Mouse (Mus musculus) liver (tissue): ENCODE data around the gene Kif3a.

Source experiments
- DNase-seq: peaks from one replicate; pipeline ENCODE4 v3.0.0-alpha.2; 2020; ENCODE audit warnings: mixed read lengths

Gene Kif3a

DNA sequence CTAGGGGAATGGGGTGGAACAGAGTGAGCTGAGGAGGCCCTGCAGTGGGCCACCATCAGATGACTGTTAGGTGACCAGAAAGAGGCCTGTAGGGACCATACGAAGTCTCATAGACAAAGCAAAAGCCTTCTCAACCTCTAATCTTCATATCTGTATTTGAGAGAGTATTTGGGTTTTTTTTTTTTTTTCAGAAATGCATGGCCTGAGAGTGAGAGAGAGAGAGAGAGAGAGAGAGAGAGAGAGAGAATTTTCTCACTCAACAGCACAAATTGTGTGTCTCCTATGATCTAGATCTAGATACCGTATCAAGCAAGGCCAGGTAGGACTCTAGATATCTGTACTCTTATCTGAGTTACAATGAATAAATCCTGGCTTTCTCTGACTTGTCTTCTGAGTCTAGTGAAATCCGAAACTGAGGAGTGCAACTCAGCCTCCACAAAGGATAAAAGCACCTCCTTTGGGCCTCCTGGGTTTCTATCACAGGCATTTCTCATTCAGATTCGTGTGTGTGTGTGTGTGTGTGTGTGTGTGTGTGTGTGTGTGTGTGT, 50.5 kb downstream of the Kif3a start:
- no peak for DNase-seq

DNA sequence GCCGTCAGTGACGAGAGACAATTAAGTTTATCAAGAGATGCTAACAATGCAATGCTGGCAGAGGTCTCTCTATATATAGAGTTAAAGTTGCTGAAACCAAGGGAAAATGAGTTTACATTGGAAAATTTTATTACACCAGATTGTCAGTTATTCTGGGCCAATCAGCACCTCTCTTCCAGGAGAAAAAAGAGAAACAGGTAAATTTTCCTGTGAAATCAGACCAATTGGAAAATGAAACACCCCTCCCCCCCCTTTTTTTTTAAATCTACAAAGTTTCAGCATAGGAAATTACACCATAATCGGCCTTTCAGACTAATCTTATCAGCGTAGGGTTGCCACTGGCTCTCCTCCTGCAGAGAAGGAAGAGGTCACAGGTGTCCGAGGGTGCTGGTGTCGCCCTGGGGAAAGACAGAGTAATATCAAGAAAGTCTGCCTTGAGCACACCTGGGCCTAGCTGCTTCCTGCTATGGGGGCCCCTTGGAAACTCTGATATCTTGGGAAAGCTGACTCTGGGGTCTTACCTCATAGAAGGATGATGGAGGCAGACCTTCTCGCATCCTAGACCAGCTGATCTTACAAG, 51.5 kb downstream of the Kif3a start, which contains the start of gene Il4:
Il4 (minus strand) TSS at position 51 of the 580 bp plus-strand sequence.
- no peak for DNase-seq

DNA sequence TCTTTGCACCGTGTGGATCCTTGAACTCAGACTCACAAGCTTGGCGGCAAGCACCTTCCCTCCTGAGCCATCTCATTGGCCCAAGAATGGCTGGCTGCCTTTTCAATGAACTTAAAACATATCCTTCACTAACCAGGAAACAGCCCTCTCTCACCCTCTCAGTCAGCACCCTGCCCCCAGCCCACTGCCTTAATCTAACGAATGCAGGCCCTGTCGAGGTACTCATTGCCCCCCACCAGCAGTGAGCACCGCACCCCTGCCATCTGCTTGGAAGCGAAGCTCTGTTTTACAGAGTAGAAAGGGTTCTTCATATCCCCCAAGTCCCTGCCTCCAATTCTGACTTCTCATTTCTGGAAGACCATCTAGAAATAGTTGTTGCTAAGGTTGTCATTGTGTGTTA, 52.2 kb downstream of the Kif3a start:
- peak; percentile 58 for DNase-seq

DNA sequence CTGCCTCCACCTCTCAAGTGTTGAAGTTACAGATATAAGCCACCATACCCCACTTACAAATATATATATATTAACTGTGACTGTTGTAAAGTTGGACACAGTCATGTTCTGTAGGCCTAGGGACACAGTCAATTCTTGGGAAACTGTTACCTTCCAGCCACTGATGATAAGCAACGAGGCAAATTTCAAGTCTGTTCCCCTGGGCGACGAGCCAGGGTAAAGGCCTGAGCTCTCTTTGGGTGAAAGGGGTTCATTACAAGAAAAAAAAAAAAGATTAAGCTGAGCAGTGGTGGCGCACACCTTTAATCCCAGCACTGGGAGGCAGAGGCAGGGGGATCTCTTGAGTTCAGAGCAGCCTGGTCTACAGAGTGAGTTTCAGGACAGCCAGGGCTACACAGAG, 52.9 kb downstream of the Kif3a start:
- DNase-seq: no peak

DNA sequence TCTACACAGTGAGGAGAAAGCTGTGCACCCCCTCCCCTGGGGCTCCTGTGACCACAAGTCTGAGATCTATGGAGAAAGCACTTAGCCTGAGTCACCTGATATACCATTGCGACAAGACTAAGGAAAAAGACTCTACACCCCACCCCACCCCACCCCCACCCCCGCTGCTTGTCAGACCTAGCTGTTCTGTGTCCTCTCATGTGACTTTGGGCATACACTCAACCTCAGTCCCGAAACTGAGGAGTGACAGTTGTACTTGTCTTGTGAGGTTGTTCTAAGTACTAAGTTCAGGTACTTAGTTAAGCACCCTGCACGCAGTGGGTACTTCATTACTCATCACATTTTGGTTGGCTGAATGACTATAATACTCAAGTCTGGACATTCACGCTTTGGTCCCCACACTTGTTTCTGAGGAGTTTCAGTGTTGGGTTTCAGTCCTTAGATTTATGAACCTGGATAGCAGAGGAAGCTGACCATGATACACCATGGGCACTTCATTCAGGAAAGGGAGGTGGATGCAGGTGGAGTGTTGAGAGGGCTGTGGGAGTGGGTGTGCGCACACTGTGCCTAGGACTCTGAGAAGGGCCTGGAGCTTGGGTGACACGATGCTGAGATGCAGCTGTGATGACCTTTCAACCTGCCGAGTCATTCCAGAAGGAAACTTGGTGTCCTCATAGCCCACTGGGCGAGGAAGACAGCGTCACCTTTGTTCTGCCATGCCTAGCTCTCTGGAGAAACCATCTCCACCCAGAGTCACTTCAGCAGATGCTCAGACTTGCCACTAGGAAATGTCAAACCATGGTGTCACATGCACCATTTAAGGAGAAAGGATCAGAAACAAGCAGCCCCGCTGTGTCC, 54.6 kb downstream of the Kif3a start:
- DNase-seq: no peak

DNA sequence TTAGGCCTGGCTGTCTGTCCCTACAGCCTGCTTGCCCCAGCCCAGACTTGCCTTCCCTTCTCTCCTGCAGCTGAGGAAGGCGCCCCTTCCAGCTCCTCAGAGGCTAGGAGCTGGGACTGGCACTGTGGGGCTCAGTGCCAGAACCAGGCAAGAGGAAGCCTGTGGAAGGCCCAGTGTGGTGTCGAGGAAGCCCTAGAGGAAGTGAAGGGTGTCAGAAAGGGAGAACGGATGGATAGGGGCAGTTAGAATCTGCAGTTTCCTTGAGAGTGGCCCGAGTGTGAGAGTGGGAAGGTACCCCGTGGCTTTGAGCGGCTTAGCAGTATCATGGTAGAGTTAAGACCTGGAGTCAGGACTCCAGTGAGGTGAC, 55.2 kb downstream of the Kif3a start:
- DNase-seq: no peak

DNA sequence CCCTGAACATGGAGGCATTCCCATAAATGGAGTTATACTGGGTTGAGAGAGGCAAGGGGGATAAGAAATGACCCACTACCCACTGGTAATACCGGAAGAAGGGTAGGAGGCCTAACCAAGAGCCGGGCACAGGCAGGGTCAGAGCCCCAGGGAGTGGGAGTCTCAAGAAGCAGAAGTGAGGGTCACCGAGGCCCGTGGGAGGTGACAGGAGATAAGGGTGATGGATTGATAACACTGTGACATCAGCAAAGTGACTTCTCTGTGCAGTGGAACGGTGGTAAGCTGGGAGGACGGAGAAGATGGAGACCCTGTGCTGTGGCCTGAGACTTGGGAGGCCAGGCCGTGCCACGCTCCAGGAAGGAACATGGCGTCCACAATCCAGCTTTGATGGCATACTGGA, 56.4 kb downstream of the Kif3a start:
- no peak for DNase-seq

DNA sequence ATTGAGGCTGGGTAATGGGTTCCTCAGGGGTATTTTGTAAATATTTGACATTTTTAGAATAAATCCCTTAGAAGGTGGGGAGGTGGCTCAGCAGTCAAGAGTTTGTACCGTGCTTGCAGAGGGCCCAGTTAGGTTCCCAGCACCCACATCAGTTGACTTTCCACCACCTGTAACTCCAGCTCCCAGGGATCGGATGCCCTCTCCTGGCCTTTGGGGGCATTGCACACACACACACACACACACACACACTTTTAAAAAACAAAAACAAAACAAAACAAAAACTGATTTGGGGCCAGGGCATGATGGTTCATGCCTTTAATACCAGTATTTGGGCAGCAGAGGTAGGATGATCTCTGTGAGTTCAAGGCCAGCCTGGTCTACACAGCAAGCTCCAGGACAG, 56.9 kb downstream of the Kif3a start:
- no peak for DNase-seq

DNA sequence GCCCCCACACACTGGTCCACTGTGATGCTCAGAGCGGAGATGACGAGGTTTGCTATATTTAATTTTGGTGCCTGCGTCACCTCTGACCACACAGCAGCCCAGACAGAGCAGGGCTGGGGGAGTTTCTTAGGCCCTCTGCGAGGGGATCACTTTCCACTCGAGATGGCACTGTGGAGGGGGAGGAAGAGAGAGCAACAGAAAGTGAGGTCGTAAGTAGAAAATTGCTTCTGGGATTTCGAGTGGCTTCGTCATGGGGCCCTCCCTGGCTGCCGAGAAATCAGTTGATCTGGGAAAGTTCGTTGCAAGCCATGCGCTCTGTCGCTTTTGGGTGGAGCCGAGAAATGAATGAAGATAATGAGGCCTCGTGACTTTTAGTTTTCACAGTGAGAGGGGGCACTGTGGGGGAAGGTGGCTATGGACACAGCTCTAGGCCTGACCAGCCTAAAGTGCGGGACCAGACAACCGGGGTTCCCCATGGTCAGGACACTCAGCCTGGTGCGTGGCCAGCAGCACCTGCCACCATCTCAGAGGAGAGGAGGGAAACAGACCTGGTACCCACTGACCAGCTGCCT, 59.7 kb downstream of the Kif3a start:
- peak; percentile 70 for DNase-seq

DNA sequence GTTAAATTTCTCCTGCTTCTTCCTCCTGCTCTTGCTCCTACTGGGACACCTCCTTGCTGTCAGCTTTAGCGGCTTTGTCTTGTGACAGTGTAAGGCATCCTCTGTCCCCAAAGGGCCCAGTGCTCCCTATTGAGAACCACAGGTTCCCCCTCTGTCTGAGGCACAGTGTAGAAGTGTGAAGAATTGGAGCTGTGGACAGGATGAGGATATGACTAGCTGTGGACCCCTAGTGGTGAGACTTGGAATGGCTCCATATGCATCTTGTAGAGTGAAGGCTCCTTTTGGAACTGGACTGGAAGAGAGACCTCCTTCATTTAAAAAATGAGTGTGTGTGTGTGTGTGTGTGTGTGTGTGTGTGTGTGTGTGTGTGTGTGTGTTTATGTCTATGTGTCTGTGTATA, 60.7 kb downstream of the Kif3a start:
- peak; percentile 80 for DNase-seq

DNA sequence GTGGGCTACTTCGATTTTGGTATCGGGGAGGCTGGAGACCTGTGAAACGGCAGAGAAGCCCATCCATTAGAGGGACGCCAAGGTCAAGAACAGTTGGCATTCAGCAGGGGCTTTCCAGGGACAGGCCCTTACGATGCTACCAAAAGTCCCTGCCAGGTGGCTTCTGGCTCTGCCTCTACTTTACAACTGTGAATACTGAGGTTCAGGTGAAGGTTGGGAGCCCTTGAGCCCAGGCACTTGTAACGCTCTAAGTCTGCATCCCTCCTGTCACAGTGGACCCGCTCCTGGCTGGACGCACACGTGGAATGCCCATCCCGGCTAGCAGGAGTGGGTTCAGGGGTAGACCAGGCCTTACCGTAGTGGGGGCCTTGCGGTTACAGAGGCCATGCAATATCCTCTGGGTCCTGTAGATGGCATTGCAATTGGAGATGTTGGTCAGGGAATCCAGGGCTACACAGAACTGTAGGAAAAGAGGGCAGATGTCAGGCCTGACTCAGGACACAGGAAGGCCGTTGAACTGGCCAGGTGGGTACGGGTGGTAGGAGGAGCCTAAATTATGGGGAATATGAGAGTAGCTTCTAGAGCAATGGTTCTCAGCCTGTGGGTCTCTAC, 65.0 kb downstream of the Kif3a start:
- no peak for DNase-seq

DNA sequence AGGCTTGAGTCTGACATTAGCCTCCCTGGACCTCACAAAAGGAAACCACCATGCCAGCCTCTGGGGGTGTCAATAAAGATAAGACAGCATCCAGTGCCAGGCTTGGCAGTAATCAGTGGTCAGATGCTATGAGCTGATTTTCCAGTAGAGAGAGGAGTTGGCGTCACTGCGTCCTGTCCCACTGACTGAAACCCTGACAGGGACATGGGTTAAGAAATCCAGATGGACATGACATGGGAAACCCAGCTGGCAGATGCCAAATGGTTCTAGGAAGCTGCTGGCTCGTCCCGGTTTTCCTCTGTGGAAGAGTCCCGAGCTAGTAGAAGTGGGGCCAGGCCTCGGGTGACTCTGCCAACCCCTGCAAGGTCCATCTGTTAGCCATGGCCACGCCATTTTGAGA, 66.5 kb downstream of the Kif3a start:
- DNase-seq: no peak

DNA sequence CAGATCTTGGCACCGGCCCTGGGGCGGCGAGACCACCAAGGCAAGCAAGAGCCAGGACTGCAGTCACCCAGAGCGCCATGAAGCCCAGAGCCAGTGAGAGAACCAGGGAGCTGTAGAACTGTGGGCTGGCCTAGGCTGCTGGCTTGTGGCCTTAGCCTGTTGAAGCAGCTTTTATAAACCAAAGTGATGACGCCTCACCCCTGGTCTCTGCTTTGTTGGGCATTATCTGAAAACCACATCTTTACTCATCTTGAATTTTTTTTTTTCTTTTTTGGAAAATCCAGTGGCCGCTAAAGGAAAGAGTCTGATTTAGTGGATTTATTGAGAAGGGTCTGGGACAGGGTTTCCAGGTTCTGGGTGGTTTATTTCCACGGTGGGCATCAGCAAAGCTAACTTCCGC, 67.4 kb downstream of the Kif3a start, which contains the start of gene Il13:
Il13 (minus strand) TSS at position 147 of the 400 bp plus-strand sequence.
- DNase-seq: no peak

DNA sequence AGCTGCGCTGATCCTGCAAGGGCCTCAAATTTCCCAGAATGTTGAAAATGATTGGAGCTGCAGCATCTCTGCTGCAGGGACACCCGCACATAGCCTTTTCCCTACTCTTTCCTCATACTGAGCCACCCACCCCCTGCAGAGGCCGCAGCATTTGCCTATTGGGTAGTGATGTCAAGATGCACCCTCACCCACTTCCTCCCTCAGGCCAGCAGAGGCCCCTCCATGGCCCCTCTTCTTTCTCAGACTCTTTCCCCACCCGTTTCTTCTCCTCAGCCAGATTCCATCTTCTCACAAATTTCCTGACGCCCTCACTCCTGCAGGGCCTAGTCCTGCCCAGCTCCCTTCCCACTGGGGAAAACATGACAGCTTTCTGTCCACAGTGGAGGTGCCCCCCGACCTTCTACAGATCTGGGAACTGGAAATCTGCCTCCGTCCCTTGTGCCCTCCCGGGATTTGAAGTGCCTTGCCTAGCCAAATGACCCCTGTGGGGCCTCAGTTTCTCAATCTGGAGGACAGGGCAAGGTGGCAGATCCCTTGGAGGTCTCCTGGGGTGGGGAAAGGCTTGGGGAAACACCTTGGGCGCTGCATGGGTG, 68.5 kb downstream of the Kif3a start:
- DNase-seq: no peak

DNA sequence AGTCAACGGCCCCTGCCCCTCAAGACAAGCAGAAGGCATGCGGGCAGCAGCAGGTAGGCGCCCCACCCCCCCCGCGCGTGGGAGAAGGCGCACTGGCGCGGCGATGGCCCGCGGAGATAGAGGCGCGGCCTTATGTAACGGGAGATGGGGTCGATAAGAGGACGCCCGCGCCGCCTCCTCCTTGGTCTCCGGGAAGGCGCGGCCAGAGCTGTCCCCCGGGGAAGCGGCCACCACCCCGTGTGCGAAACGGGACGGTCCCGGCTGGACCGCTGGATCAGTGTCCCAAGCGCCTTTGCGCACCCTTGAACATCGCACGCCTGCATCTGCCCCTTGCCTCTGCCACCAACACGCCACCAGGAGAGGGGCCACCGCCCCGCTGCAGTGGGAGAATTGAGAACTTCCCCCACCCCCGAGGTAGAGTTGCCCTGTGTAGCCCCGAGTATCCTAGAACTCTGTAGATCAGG, 69.0 kb downstream of the Kif3a start:
- peak; percentile 43 for DNase-seq

DNA sequence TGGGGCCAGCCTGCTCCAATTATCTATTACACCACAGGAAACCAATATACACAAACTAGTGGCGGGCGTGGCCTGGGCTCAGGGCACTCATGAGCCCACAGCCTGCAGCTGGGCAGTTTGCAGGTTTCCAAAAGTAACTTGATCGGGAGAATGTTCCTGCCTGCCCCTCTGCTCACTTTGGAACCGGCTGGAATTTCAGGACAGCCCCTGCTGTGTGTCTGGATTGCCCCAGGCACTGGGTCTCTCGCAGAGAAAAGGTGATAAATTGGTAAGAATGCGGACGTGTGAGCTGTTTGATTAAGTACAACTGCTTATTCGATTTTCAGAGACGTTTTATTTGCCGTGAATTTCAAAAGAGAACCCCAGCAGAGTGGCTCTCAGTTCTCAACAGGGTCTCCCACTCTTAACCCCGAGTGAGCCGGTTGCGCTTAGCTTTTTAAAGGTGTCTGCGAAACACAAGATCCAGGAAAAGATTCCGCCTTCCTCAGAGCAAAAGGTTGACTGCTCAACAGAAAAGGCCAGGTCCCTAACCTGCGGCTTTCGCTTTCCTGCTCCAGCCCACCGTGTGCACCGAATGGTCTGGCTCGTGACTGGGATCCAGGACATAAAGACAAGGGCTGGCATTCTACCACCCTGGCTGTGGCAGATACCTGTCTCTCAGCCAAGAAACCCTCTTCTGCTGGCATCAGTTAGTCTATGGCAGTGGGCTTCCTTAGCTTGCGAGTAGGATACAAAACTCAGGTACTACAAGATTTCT, 70.0 kb downstream of the Kif3a start:
- DNase-seq: no peak

DNA sequence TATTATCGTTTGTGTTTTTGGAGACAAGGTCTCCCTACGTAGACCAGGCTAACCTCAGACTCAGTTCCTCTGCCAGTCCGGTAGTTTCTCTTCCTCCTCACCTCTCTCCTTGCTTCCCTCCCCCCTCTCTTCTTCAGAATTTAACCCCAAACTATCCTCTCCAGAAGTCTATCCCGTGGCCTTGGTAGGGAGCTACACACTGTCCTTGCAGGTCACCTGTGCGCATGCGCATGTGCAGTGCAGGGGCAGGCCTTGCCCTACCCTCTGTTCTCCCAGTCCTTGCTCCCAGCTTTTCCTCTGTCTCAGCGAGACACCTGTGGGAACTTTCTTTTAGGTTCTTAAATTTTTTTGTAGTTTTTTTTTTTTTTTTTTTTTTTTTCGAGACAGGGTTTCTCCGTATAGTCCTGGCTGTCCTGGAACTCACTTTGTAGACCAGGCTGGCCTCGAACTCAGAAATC, 70.7 kb downstream of the Kif3a start:
- DNase-seq: no peak

DNA sequence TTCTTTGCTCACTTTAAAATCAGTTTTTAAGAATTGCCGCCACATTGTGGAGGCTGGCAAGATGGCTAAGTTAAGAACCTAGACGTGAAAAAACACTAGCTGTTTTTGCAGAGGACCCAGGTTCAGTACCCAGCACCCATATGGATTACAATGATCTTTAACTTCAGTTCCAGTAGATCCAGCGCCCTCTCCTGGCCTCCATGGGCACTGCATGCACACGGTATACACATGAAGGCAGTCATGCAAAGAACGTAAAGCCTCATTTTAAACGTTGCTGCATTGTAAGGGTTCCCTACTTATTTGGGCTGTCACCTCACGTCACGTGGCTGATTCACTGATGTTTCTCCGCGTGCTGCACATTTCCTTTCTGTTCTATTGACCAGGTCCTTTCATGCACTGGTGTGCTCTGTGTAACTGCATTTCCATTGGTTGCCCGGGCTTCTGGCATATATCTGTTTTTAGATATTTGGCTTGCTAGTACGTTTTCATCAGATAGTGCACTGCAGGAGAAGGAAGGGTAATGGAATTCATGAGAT, 75.6 kb downstream of the Kif3a start:
- peak; percentile 36 for DNase-seq

DNA sequence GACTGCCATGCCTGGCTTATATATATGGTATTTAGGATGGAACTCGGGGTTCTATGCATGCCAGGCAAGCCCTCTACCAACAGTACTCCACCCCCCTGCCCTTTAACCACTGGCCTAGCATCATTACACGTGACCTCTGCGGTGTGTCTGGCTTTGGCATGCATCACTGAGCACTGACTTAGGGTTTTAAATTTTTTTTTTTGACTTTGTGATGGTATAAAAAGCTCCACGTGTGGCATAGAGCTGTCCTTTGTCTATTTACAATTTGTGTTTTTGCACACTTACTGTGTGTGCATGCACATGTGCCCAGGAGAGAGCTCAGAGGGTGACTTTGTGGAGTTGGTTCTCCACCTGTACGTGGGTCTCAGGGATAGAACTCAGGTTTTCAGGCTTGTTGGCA, 76.8 kb downstream of the Kif3a start:
- no peak for DNase-seq

DNA sequence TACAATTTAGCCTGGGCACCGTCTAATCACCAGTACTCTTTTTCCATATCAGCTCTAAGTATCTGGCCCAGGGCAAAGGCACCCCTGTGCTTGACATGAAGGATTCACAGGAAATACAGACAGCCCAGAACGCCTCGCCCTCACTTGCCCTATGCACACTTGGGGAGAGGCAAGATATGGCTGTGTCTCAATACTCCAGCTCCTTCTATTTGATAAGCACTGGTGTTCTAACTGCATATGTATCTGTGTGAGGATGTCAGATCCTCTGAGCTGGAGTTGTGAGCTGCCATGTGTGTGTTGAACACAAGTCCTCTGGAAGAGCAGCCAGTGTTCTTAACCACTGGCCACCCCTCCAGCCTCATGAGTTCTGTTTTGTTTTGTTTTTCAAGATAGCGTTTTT, 84.3 kb downstream of the Kif3a start:
- DNase-seq: no peak
